In the genomic region with DNA sequence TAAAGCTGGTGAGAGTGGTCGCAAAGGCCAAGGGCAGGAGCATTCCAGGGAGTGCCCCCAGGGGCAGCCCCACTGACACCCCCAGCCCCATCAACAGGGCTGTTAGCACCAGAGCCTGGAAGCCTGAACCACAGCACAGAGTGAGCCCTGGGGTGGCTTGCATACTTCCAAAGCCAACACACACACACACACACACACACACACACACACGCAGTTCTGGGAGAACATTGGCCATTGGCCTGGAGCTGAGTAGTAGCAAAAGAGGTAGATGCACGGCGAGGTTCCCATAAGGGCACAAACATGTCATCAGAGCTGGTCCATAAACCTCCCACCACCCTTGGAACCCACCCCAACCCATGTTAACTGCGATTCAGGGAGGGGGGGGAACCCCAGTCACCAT, we compare ENCODE assay signal across 8 mouse cellular contexts. TPM values are rescaled to one million over a fixed set of nuclear protein-coding genes. Genes with fewer than 3 reads are reported as not detected.
DNase-seq lines count a peak whose midpoint lies in the region; ATAC-seq and TF ChIP-seq lines count a peak whose summit lies in the region.

No protein-coding gene starts in this region.

- H3K4me2 ChIP-seq in lung, embryonic 16.5 days (ENCODE audit: low read depth, low read length): peak overlapping the region; percentile 93
- peak overlapping the region; percentile 86 for H3K4me2 ChIP-seq in limb, embryonic 12.5 days

- ATAC-seq in lung, embryonic 16.5 days (ENCODE audit: low read depth): no peak
- no peak for ATAC-seq in limb, embryonic 12.5 days (ENCODE audit: insufficient number of reproducible peaks, insufficient read depth, low FRiP score, low TSS enrichment, low read depth)
- ATAC-seq in activated CD4-positive, CD25-positive, alpha-beta regulatory T cell, adult 4 months: no peak
- no peak for ATAC-seq in inflammation-experienced regulatory T-cells, adult 6 months

- WGBS in lung, embryonic 16.5 days: 29% methylated on average over 5 of the region's 5 CpGs
- WGBS in forebrain, embryonic 10.5 days: 46% methylated on average over 5 of the region's 5 CpGs
- WGBS in limb, embryonic 12.5 days: 43% methylated on average over 5 of the region's 5 CpGs
- WGBS in olfactory bulb, adult 2 months: 27% methylated on average over 5 of the region's 5 CpGs

- no peaks in the 10 kb centered on the region for H3K27me3 ChIP-seq in lung, embryonic 16.5 days (ENCODE audit: control insufficient read depth, insufficient read depth, low read depth, low read length)
- 0 out of 2 replicates have a peak, but pooled peaks cover 3% of the 10 kb centered on the region for H3K27me3 ChIP-seq in forebrain, embryonic 10.5 days (ENCODE audit: poor library complexity, severe bottlenecking)
- no peaks in the 10 kb centered on the region for H3K27me3 ChIP-seq in limb, embryonic 12.5 days

- no peak for TF ChIP-seq CTCF in olfactory bulb, adult 2 months (IDR thresholded peaks at IDR 0.05; ENCODE audit: insufficient read depth, low read depth, low read length)

- peaks cover 27% of the 10 kb centered on the region for H3K4me1 ChIP-seq in lung, embryonic 16.5 days (replicated peaks; ENCODE audit: control insufficient read depth, insufficient read depth, low read length)
- H3K4me1 ChIP-seq in forebrain, embryonic 10.5 days: peaks cover 51% of the 10 kb centered on the region
- H3K4me1 ChIP-seq in limb, embryonic 12.5 days (replicated peaks): peaks cover 34% of the 10 kb centered on the region
- H3K4me1 ChIP-seq in olfactory bulb, adult 2 months (ENCODE audit: control insufficient read depth, insufficient read depth, low read length): peaks cover 32% of the 10 kb centered on the region

- H3K36me3 ChIP-seq in lung, embryonic 16.5 days (ENCODE audit: control insufficient read depth, insufficient read depth, low read length): peaks cover 15% of the 10 kb centered on the region
- H3K36me3 ChIP-seq in forebrain, embryonic 10.5 days (replicated peaks): peaks cover 48% of the 10 kb centered on the region
- H3K36me3 ChIP-seq in limb, embryonic 12.5 days: peaks cover 35% of the 10 kb centered on the region

- no peak for TF ChIP-seq POLR2A in olfactory bulb, adult 2 months (IDR thresholded peaks at IDR 0.05; ENCODE audit: insufficient read depth, low read depth, low read length)

- H3K4me3 ChIP-seq in lung, embryonic 16.5 days (ENCODE audit: low read length): peak overlapping the region; percentile 49
- H3K4me3 ChIP-seq in forebrain, embryonic 10.5 days: peak overlapping the region; percentile 70
- H3K4me3 ChIP-seq in limb, embryonic 12.5 days (replicated peaks): peak overlapping the region; percentile 50
- H3K4me3 ChIP-seq in olfactory bulb, adult 2 months (ENCODE audit: insufficient read depth, low read depth, low read length): peak overlapping the region; percentile 59

- H3K27ac ChIP-seq in lung, embryonic 16.5 days (ENCODE audit: low read length): no peak overlapping the region
- peak overlapping the region; percentile 89 for H3K27ac ChIP-seq in forebrain, embryonic 10.5 days
- H3K27ac ChIP-seq in limb, embryonic 12.5 days: peak overlapping the region; percentile 80
- no peak overlapping the region for H3K27ac ChIP-seq in olfactory bulb, adult 2 months (ENCODE audit: insufficient read depth, low read depth, low read length)

- no peak for DNase-seq in lung, postnatal 14 days
- DNase-seq in forebrain, embryonic 10.5 days (ENCODE audit: extremely low spot score, low spot score): no peak
- DNase-seq in right cerebral cortex, postnatal 10 days (ENCODE audit: low spot score in 2 of 2): no peak

- H3K9me3 ChIP-seq in lung, embryonic 16.5 days (ENCODE audit: control insufficient read depth, low read length): no peaks in the 10 kb centered on the region
- H3K9me3 ChIP-seq in forebrain, embryonic 10.5 days: no peaks in the 10 kb centered on the region
- H3K9me3 ChIP-seq in limb, embryonic 12.5 days: no peaks in the 10 kb centered on the region

- peak overlapping the region; percentile 64 for H3K9ac ChIP-seq in lung, embryonic 16.5 days (ENCODE audit: low read length)
- peak overlapping the region; percentile 62 for H3K9ac ChIP-seq in limb, embryonic 12.5 days (replicated peaks)

RNA-seq across cellular contexts. Expression of a gene that starts 1.6 kb away (rescaled TPM):
- polyA plus RNA-seq in lung, embryonic 16.5 days (2015; fragmentation: Nextera tagmentation; extraction: Ambion mirVana): 12.1 and 19.6 TPM in 2 replicates
- polyA plus RNA-seq in forebrain, embryonic 10.5 days (2016; fragmentation: Nextera tagmentation; extraction: Ambion mirVana): 31.0 and 32.2 TPM in 2 replicates
- 24.4 and 26.3 TPM in 2 replicates for polyA plus RNA-seq in limb, embryonic 12.5 days (2016; fragmentation: Nextera tagmentation; extraction: Ambion mirVana)
- polyA plus RNA-seq in olfactory bulb, adult 2 months (2012; ENCODE audit: insufficient read depth, insufficient read length, low replicate concordance, missing spikeins): not detected in 2 replicates
- polyA plus RNA-seq in activated CD4-positive, CD25-positive, alpha-beta regulatory T cell, adult 4 months (2017; shearing (Covaris generic)): 1 to 10 TPM; 5.4 to 9.2 TPM
- polyA plus RNA-seq in inflammation-experienced regulatory T-cells, adult 6 months (2017; shearing (Covaris generic)): 1 to 10 TPM; 5.6 to 7.2 (median 6.9) TPM

RNA-seq across cellular contexts. Expression of a gene that starts 5.6 kb away (rescaled TPM):
- polyA plus RNA-seq in lung, embryonic 16.5 days (2015; fragmentation: Nextera tagmentation; extraction: Ambion mirVana): 26.2 and 28.6 TPM in 2 replicates
- 35.1 and 38.7 TPM in 2 replicates for polyA plus RNA-seq in forebrain, embryonic 10.5 days (2016; fragmentation: Nextera tagmentation; extraction: Ambion mirVana)
- polyA plus RNA-seq in limb, embryonic 12.5 days (2016; fragmentation: Nextera tagmentation; extraction: Ambion mirVana): 33.1 and 39.0 TPM in 2 replicates
- polyA plus RNA-seq in olfactory bulb, adult 2 months (2012; ENCODE audit: insufficient read depth, insufficient read length, low replicate concordance, missing spikeins): not detected in 2 replicates
- 10 to 100 TPM; 10.3 to 11.0 TPM for polyA plus RNA-seq in activated CD4-positive, CD25-positive, alpha-beta regulatory T cell, adult 4 months (2017; shearing (Covaris generic))
- polyA plus RNA-seq in inflammation-experienced regulatory T-cells, adult 6 months (2017; shearing (Covaris generic)): 10 to 100 TPM in 1 of 3 experiments, 1 to 10 TPM in 2; 5.6 to 11.5 (median 9.4) TPM

RNA-seq across cellular contexts. Expression of a gene that starts 8.9 kb away (rescaled TPM):
- polyA plus RNA-seq in lung, embryonic 16.5 days (2015; fragmentation: Nextera tagmentation; extraction: Ambion mirVana): 757 and 774 TPM in 2 replicates
- 829 and 865 TPM in 2 replicates for polyA plus RNA-seq in forebrain, embryonic 10.5 days (2016; fragmentation: Nextera tagmentation; extraction: Ambion mirVana)
- polyA plus RNA-seq in limb, embryonic 12.5 days (2016; fragmentation: Nextera tagmentation; extraction: Ambion mirVana): 775 and 779 TPM in 2 replicates
- polyA plus RNA-seq in olfactory bulb, adult 2 months (2012; ENCODE audit: insufficient read depth, insufficient read length, low replicate concordance, missing spikeins): 1,126 and 1,387 TPM in 2 replicates
- polyA plus RNA-seq in activated CD4-positive, CD25-positive, alpha-beta regulatory T cell, adult 4 months (2017; shearing (Covaris generic)): 1,000 to 10,000 TPM; 2,454 to 3,437 TPM
- polyA plus RNA-seq in inflammation-experienced regulatory T-cells, adult 6 months (2017; shearing (Covaris generic)): 1,000 to 10,000 TPM; 1,798 to 3,866 (median 2,409) TPM

RNA-seq across cellular contexts. Expression of a gene that starts 9.0 kb away (rescaled TPM):
- 72.9 and 74.6 TPM in 2 replicates for polyA plus RNA-seq in lung, embryonic 16.5 days (2015; fragmentation: Nextera tagmentation; extraction: Ambion mirVana)
- polyA plus RNA-seq in forebrain, embryonic 10.5 days (2016; fragmentation: Nextera tagmentation; extraction: Ambion mirVana): 89.4 and 92.1 TPM in 2 replicates
- polyA plus RNA-seq in limb, embryonic 12.5 days (2016; fragmentation: Nextera tagmentation; extraction: Ambion mirVana): 76.7 and 79.1 TPM in 2 replicates
- polyA plus RNA-seq in olfactory bulb, adult 2 months (2012; ENCODE audit: insufficient read depth, insufficient read length, low replicate concordance, missing spikeins): not detected in 2 replicates
- polyA plus RNA-seq in activated CD4-positive, CD25-positive, alpha-beta regulatory T cell, adult 4 months (2017; shearing (Covaris generic)): 10 to 100 TPM; 31.3 to 38.5 TPM
- 10 to 100 TPM; 36.6 to 40.3 (median 36.7) TPM for polyA plus RNA-seq in inflammation-experienced regulatory T-cells, adult 6 months (2017; shearing (Covaris generic))

RNA-seq across cellular contexts. Expression of a gene that starts 10.5 kb away (rescaled TPM):
- 67.4 and 77.5 TPM in 2 replicates for polyA plus RNA-seq in lung, embryonic 16.5 days (2015; fragmentation: Nextera tagmentation; extraction: Ambion mirVana)
- polyA plus RNA-seq in forebrain, embryonic 10.5 days (2016; fragmentation: Nextera tagmentation; extraction: Ambion mirVana): 65.2 and 68.2 TPM in 2 replicates
- 67.7 and 72.7 TPM in 2 replicates for polyA plus RNA-seq in limb, embryonic 12.5 days (2016; fragmentation: Nextera tagmentation; extraction: Ambion mirVana)
- not detected in 2 replicates for polyA plus RNA-seq in olfactory bulb, adult 2 months (2012; ENCODE audit: insufficient read depth, insufficient read length, low replicate concordance, missing spikeins)
- 10 to 100 TPM; 34.1 to 34.6 TPM for polyA plus RNA-seq in activated CD4-positive, CD25-positive, alpha-beta regulatory T cell, adult 4 months (2017; shearing (Covaris generic))
- polyA plus RNA-seq in inflammation-experienced regulatory T-cells, adult 6 months (2017; shearing (Covaris generic)): 10 to 100 TPM; 29.3 to 35.6 (median 31.5) TPM

Comparison
In these comparisons a context has a peak if more than half of its experiments do, and no peak if none do; other contexts are left out.
1. H3K27ac ChIP-seq: peak in forebrain, embryonic 10.5 days (single experiment) and limb, embryonic 12.5 days (single experiment); none in lung, embryonic 16.5 days (single experiment) and olfactory bulb, adult 2 months (single experiment).
2. Peak in every context shown above with its lines, with median percentiles within 50 percentile points of each other: H3K4me3 ChIP-seq.